Mouse (Mus musculus): Measurements from ENCODE around the gene Stk16. TPM values are rescaled to one million over a fixed set of nuclear protein-coding genes. Genes with fewer than 3 reads are reported as not detected.

Gene Stk16
- 136 and 137 TPM in 2 replicates for polyA plus RNA-seq (2015; fragmentation: Nextera tagmentation; extraction: Ambion mirVana)

GRCm38 (mm10) chr1:75210136-75211087, at the start of gene Stk16, which contains the start of gene Glb1l:
Gene Stk16, plus strand, starts transcription at chr1:75210838.
Gene Glb1l, minus strand, starts transcription at chr1:75210813.
- Histone ChIP-seq H3K4me3 (peak within 1 kb of the TSS; percentile 70), H3K4me1 (peaks cover 45% of the 10 kb centered on the region), H3K9ac (peak within 1 kb of the TSS; percentile 87), H3K4me2 (peak within 1 kb of the TSS; percentile 81), H3K36me3 (peaks cover 25% of the 10 kb centered on the region; the same call in 1 of the 2 replicates), H3K27ac (no peak within 1 kb of the TSS), H3K27me3 (no peaks in the 10 kb centered on the region), H3K9me3 (no peaks in the 10 kb centered on the region)
- WGBS, result 5% methylated on average over 42 of the region's 42 CpGs
- peak; percentile 92 for ATAC-seq (ENCODE audit: borderline replicate concordance, extremely low read depth, low FRiP score, low TSS enrichment)

- H3K27me3 ChIP-seq, result no peaks in the 10 kb centered on the region
- peaks cover 29% of the 10 kb centered on the region for H3K36me3 ChIP-seq
- H3K4me2 ChIP-seq, result peak overlapping the region; percentile 85
- peak overlapping the region; percentile 98 for H3K4me3 ChIP-seq
- 0 out of 2 replicates have a peak overlapping the region, but pooled peaks have one; percentile 94 for H3K27ac ChIP-seq
- H3K9ac ChIP-seq, result peak overlapping the region; percentile 81
- peak; percentile 24 for ATAC-seq (ENCODE audit: borderline replicate concordance, extremely low read depth, low FRiP score, low TSS enrichment)
- 3% methylated on average over 7 of the region's 7 CpGs for WGBS
- H3K9me3 ChIP-seq, result no peaks in the 10 kb centered on the region
- peaks cover 15% of the 10 kb centered on the region for H3K4me1 ChIP-seq
Measured at GRCm38 (mm10) chr1:75168093-75168471, 42.6 kb upstream of the Stk16 start.

- Histone ChIP-seq H3K27me3 (no peaks in the 10 kb centered on the region), H3K4me2 (peak within 1 kb of the TSS; percentile 85), H3K36me3 (peaks cover 33% of the 10 kb centered on the region), H3K4me3 (peak within 1 kb of the TSS; percentile 98), H3K9me3 (no peaks in the 10 kb centered on the region), H3K27ac (peak within 1 kb of the TSS; percentile 94), H3K9ac (peak within 1 kb of the TSS; percentile 81), H3K4me1 (peaks cover 15% of the 10 kb centered on the region)
- 2% methylated on average over 57 of the region's 59 CpGs for WGBS
- peak; percentile 99 for ATAC-seq (ENCODE audit: borderline replicate concordance, extremely low read depth, low FRiP score, low TSS enrichment)
Measured at GRCm38 (mm10) chr1:75168472-75169464, 41.9 kb upstream of the Stk16 start, which contains the start of gene Zfand2b. Gene Zfand2b, plus strand, starts transcription at chr1:75168646.

- H3K27ac ChIP-seq, result peak overlapping the region; percentile 44; the same call in 1 of the 2 replicates
- ATAC-seq (ENCODE audit: borderline replicate concordance, extremely low read depth, low FRiP score, low TSS enrichment), result peak; percentile 50
- peak overlapping the region; percentile 66 for H3K4me3 ChIP-seq
- H3K4me1 ChIP-seq, result peaks cover 17% of the 10 kb centered on the region
- H3K9ac ChIP-seq, result peak overlapping the region; percentile 49
- H3K27me3 ChIP-seq, result no peaks in the 10 kb centered on the region
- WGBS, result 5% methylated on average over 23 of the region's 23 CpGs
- peaks cover 24% of the 10 kb centered on the region; the same call in 1 of the 2 replicates for H3K36me3 ChIP-seq
- H3K4me2 ChIP-seq, result peak overlapping the region; percentile 98
- H3K9me3 ChIP-seq, result no peaks in the 10 kb centered on the region
Measured at GRCm38 (mm10) chr1:75179334-75180104, 31.1 kb upstream of the Stk16 start.

GRCm38 (mm10) chr1:75180105-75180590, 30.5 kb upstream of the Stk16 start, which contains the start of gene Abcb6:
Gene Abcb6, minus strand, starts transcription at chr1:75180392.
- peak within 1 kb of the TSS; percentile 49 for H3K9ac ChIP-seq
- peak within 1 kb of the TSS; percentile 44; the same call in 1 of the 2 replicates for H3K27ac ChIP-seq
- peak within 1 kb of the TSS; percentile 66 for H3K4me3 ChIP-seq
- H3K9me3 ChIP-seq, result no peaks in the 10 kb centered on the region
- peaks cover 30% of the 10 kb centered on the region for H3K36me3 ChIP-seq
- H3K4me1 ChIP-seq, result peaks cover 17% of the 10 kb centered on the region
- under 1% methylated on average over 31 of the region's 31 CpGs for WGBS
- ATAC-seq (ENCODE audit: borderline replicate concordance, extremely low read depth, low FRiP score, low TSS enrichment), result peak; percentile 85
- no peaks in the 10 kb centered on the region for H3K27me3 ChIP-seq
- H3K4me2 ChIP-seq, result peak within 1 kb of the TSS; percentile 98

- no peaks in the 10 kb centered on the region for H3K27me3 ChIP-seq
- peak overlapping the region; percentile 98 for H3K4me2 ChIP-seq
- peak overlapping the region; percentile 66 for H3K4me3 ChIP-seq
- WGBS, result 26% methylated on average over 7 of the region's 7 CpGs
- no peak for ATAC-seq (ENCODE audit: borderline replicate concordance, extremely low read depth, low FRiP score, low TSS enrichment)
- no peaks in the 10 kb centered on the region for H3K9me3 ChIP-seq
- peaks cover 30% of the 10 kb centered on the region for H3K36me3 ChIP-seq
- peaks cover 17% of the 10 kb centered on the region for H3K4me1 ChIP-seq
- no peak overlapping the region for H3K9ac ChIP-seq
- no peak overlapping the region for H3K27ac ChIP-seq
Measured at GRCm38 (mm10) chr1:75180741-75181140, 29.9 kb upstream of the Stk16 start.

GRCm38 (mm10) chr1:75181377-75181870, 29.2 kb upstream of the Stk16 start:
- Histone ChIP-seq H3K4me2 (no peak overlapping the region), H3K4me3 (no peak overlapping the region), H3K9ac (no peak overlapping the region), H3K27me3 (no peaks in the 10 kb centered on the region), H3K27ac (no peak overlapping the region), H3K4me1 (peaks cover 17% of the 10 kb centered on the region), H3K36me3 (peaks cover 37% of the 10 kb centered on the region), H3K9me3 (no peaks in the 10 kb centered on the region)
- ATAC-seq (ENCODE audit: borderline replicate concordance, extremely low read depth, low FRiP score, low TSS enrichment), result no peak
- 78% methylated on average over 4 of the region's 4 CpGs for WGBS

GRCm38 (mm10) chr1:75182160-75182559, 28.5 kb upstream of the Stk16 start:
- H3K9me3 ChIP-seq, result no peaks in the 10 kb centered on the region
- peaks cover 37% of the 10 kb centered on the region for H3K36me3 ChIP-seq
- no peaks in the 10 kb centered on the region for H3K27me3 ChIP-seq
- H3K4me2 ChIP-seq, result no peak overlapping the region
- H3K9ac ChIP-seq, result no peak overlapping the region
- ATAC-seq (ENCODE audit: borderline replicate concordance, extremely low read depth, low FRiP score, low TSS enrichment), result no peak
- no peak overlapping the region for H3K27ac ChIP-seq
- 69% methylated on average over 4 of the region's 4 CpGs for WGBS
- no peak overlapping the region for H3K4me3 ChIP-seq
- peaks cover 17% of the 10 kb centered on the region for H3K4me1 ChIP-seq

GRCm38 (mm10) chr1:75185495-75185894, 25.1 kb upstream of the Stk16 start:
- WGBS, result 89% methylated on average over 11 of the region's 11 CpGs
- Histone ChIP-seq H3K27me3 (no peaks in the 10 kb centered on the region), H3K9me3 (no peaks in the 10 kb centered on the region), H3K4me2 (no peak overlapping the region), H3K9ac (no peak overlapping the region), H3K4me3 (no peak overlapping the region), H3K4me1 (peaks cover 6% of the 10 kb centered on the region), H3K36me3 (peaks cover 45% of the 10 kb centered on the region), H3K27ac (no peak overlapping the region)
- no peak for ATAC-seq (ENCODE audit: borderline replicate concordance, extremely low read depth, low FRiP score, low TSS enrichment)

- H3K4me1 ChIP-seq, result peaks cover 9% of the 10 kb centered on the region
- no peaks in the 10 kb centered on the region for H3K27me3 ChIP-seq
- H3K4me3 ChIP-seq, result no peak overlapping the region
- H3K9ac ChIP-seq, result no peak overlapping the region
- H3K4me2 ChIP-seq, result no peak overlapping the region
- ATAC-seq (ENCODE audit: borderline replicate concordance, extremely low read depth, low FRiP score, low TSS enrichment), result no peak
- H3K36me3 ChIP-seq, result peaks cover 45% of the 10 kb centered on the region
- H3K27ac ChIP-seq, result no peak overlapping the region
- no peaks in the 10 kb centered on the region for H3K9me3 ChIP-seq
Measured at GRCm38 (mm10) chr1:75187126-75187525, 23.5 kb upstream of the Stk16 start.

Measured in lung, embryonic 15.5 days (tissue).